Mouse (Mus musculus) CH12.LX (cell line): ENCODE measurements around the gene Zmat1. TPM values are rescaled to one million over a fixed set of nuclear protein-coding genes. Genes with fewer than 3 reads are reported as not detected.
"Not testable (repeated sequence)": the region's sequence is repeated elsewhere in the genome, so short reads cannot be mapped to it uniquely, and the experiment has no call there.

Experiments used
- DNase-seq: peaks from one replicate; pipeline ENCODE4 v3.0.0-alpha.2; 2013; ENCODE audit errors: extremely low read depth
- H3K27ac ChIP-seq: 2 replicates; pipeline ENCODE4 v1.5.1; 2012; ENCODE audit warnings: low read depth, mild to moderate bottlenecking, control low read depth, moderate library complexity; ENCODE audit not compliant: insufficient read depth
- H3K27me3 ChIP-seq: replicated peaks from 2 replicates; pipeline ENCODE3; 2012; ENCODE audit warnings: inconsistent platforms
- H3K36me3 ChIP-seq, 2 experiments: replicated peaks in 1 of 2; 2 replicates each; pipeline versions ENCODE3 to v1.6.1; 2012; ENCODE audit warnings: inconsistent platforms in 1 of 2, low read length in 1 of 2, mild to moderate bottlenecking in 1 of 2, mixed read lengths in 1 of 2, moderate library complexity in 1 of 2; ENCODE audit not compliant: control insufficient read depth in 1 of 2, insufficient read depth in 1 of 2
- H3K4me1 ChIP-seq, 2 experiments: 2 replicates each; pipeline ENCODE4 v1.6.1; 2012; ENCODE audit warnings: inconsistent platforms in 1 of 2, moderate library complexity in 1 of 2; ENCODE audit not compliant: insufficient read depth in 2 of 2, control insufficient read depth in 1 of 2
- H3K4me2 ChIP-seq: 2 replicates; pipeline ENCODE4 v1.6.1; 2012; ENCODE audit warnings: low read depth, mild to moderate bottlenecking, control low read depth; ENCODE audit not compliant: poor library complexity, insufficient read depth, severe bottlenecking
- H3K4me3 ChIP-seq, 3 experiments: fragments of 150-350 bp in 1 of 3; sonication (generic) in 1 of 3; replicated peaks in 1 of 3; 2 replicates each; pipeline versions ENCODE3 to v1.5.1; 2011 to 2012; ENCODE audit warnings: low read depth in 2 of 3, low read length in 2 of 3, mild to moderate bottlenecking in 2 of 3, moderate library complexity in 2 of 3, control low read depth in 1 of 3, improper control_type of control experiment in 1 of 3, inconsistent platforms in 1 of 3, mixed read lengths in 1 of 3; ENCODE audit not compliant: poor library complexity in 1 of 3
- H3K79me2 ChIP-seq: replicated peaks from 2 replicates; pipeline ENCODE4 v1.6.1; 2012; ENCODE audit warnings: mild to moderate bottlenecking, moderate library complexity; ENCODE audit not compliant: control insufficient read depth, poor library complexity, insufficient read depth, severe bottlenecking; ENCODE audit errors: extremely low read depth
- H3K9ac ChIP-seq: 2 replicates; pipeline ENCODE4 v1.6.1; 2012; ENCODE audit warnings: low read depth, mild to moderate bottlenecking, control low read depth, moderate library complexity; ENCODE audit not compliant: insufficient read depth
- H3K9me3 ChIP-seq: replicated peaks from 2 replicates; pipeline ENCODE3; 2012; ENCODE audit warnings: low read length, inconsistent platforms, mixed read lengths
- CHD1 ChIP-seq: IDR thresholded peaks from 2 replicates; pipeline ENCODE4 v1.6.1; 2012; ENCODE audit warnings: low read depth, low read length, improper control_type of control experiment, inconsistent platforms
- E2F4 ChIP-seq: IDR thresholded peaks from 2 replicates; pipeline ENCODE4 v1.6.1; 2011; ENCODE audit warnings: low read depth, low read length, improper control_type of control experiment; ENCODE audit not compliant: insufficient replicate concordance
- ELF1 ChIP-seq: IDR thresholded peaks from 2 replicates; pipeline ENCODE4 v1.6.1; 2014; ENCODE audit warnings: low read depth, mild to moderate bottlenecking, inconsistent platforms, low read length, improper control_type of control experiment
- JUN ChIP-seq: IDR thresholded peaks from 2 replicates; pipeline ENCODE4 v1.6.1; 2011; ENCODE audit warnings: low read depth, mild to moderate bottlenecking, low read length, improper control_type of control experiment, moderate library complexity; ENCODE audit not compliant: insufficient read depth
- JUND ChIP-seq: conservative IDR thresholded peaks from 2 replicates; pipeline ENCODE4 v1.6.1; 2011; ENCODE audit warnings: low read depth, low read length, improper control_type of control experiment
- MAFK ChIP-seq: IDR thresholded peaks from 2 replicates; pipeline ENCODE4 v1.6.1; 2011; ENCODE audit warnings: low read length, improper control_type of control experiment; ENCODE audit not compliant: insufficient replicate concordance
- MXI1 ChIP-seq: IDR thresholded peaks from 2 replicates; pipeline ENCODE4 v1.6.1; 2011; ENCODE audit warnings: mild to moderate bottlenecking, low read depth, low read length, improper control_type of control experiment
- MYC ChIP-seq: IDR thresholded peaks from 2 replicates; pipeline ENCODE4 v1.6.1; 2011; ENCODE audit warnings: low read depth, mild to moderate bottlenecking, improper control_type of control experiment, low read length
- NELFE ChIP-seq: IDR thresholded peaks from 2 replicates; pipeline ENCODE4 v1.6.1; 2011; ENCODE audit warnings: low read depth, low read length, improper control_type of control experiment
- POLR2A ChIP-seq: IDR thresholded peaks from 2 replicates; pipeline ENCODE4 v1.6.1; 2011; ENCODE audit warnings: low read depth, mild to moderate bottlenecking, improper control_type of control experiment, low read length
- POLR2AphosphoS2 ChIP-seq: IDR thresholded peaks from 2 replicates; pipeline ENCODE4 v1.6.1; 2011; ENCODE audit warnings: low read depth, low read length, improper control_type of control experiment
- RAD21 ChIP-seq: IDR thresholded peaks from 2 replicates; pipeline ENCODE4 v1.6.1; 2011; ENCODE audit warnings: low read depth, mild to moderate bottlenecking, low read length, improper control_type of control experiment, moderate library complexity
- SIN3A ChIP-seq: IDR thresholded peaks from 2 replicates; pipeline ENCODE4 v1.6.1; 2012; ENCODE audit warnings: low read length, improper control_type of control experiment, inconsistent platforms
- SMC3 ChIP-seq: IDR thresholded peaks from 2 replicates; pipeline ENCODE4 v1.6.1; 2011; ENCODE audit warnings: low read depth, low read length, improper control_type of control experiment
- TBP ChIP-seq: conservative IDR thresholded peaks from 2 replicates; pipeline ENCODE4 v1.6.1; 2011; ENCODE audit warnings: low read depth, low read length, improper control_type of control experiment
- ZNF384 ChIP-seq: IDR thresholded peaks from 2 replicates; pipeline ENCODE4 v1.6.1; 2012; ENCODE audit warnings: low read depth, low read length, improper control_type of control experiment, inconsistent platforms
- dilution Hi-C: fragments of 300-500 bp; cut with MboI; formaldehyde crosslinking; loops from 2 replicates; pipeline ENCODE4 v1.14.3; 2020; ENCODE audit warnings: low sequenced_read_pairs; ENCODE audit not compliant: extremely low pct_unique_long_range_greater_than_20kb, extremely low pct_ligation_motif_present
- in situ Hi-C: fragments of 300-500 bp; cut with MboI; formaldehyde crosslinking; loops from 3 replicates; pipeline ENCODE4 v1.14.3; 2019; ENCODE audit warnings: low sequenced_read_pairs, low pct_ligation_motif_present, low pct_unique_long_range_greater_than_20kb, mixed read lengths
- polyA plus RNA-seq: library from polyadenylated mRNA; unstranded; fragments of >175 nt; gene quantifications from 2 replicates; pipeline ENCODE4 v1.2.1, GENCODE M21; 2012; ENCODE audit warnings: low read depth; ENCODE audit not compliant: insufficient read length
- total RNA-seq, 2 experiments: library from RNA; depleted of rRNA; stranded (reverse); fragments of 300-350 nt in 1 of 2; fragments of >200 nt in 1 of 2; gene quantifications; 2 replicates each; pipeline ENCODE4 v1.2.3; 2012 to 2014

Zmat1 gene
- 0.68 and 0.80 TPM in 2 replicates for total RNA-seq (2012; rRNA removed)
- 0.93 and 1.00 TPM in 2 replicates for total RNA-seq (2014; rRNA removed)
- 4.1 and 4.5 TPM in 2 replicates for polyA plus RNA-seq

- Histone ChIP-seq H3K27me3 (no peaks in the 10 kb centered on the region), H3K27ac (peak within 1 kb of the TSS; percentile 86), H3K79me2 (no peaks in the 10 kb centered on the region), H3K4me1 (peaks cover 0 to 6% of the 10 kb centered on the region in 2 experiments; a peak in 1 of 4 replicates), H3K36me3 (peaks cover 0 to 2% of the 10 kb centered on the region in 2 experiments), H3K4me3 (peak within 1 kb of the TSS; percentile 49 to 76 (median 60))
- dilution Hi-C loops, result no loop called here
- in situ Hi-C loops, result no loop called here
- peak; percentile 91 for DNase-seq
- peak; percentile 74 for TF ChIP-seq POLR2A
- TF ChIP-seq JUND, result no peak
- TF ChIP-seq E2F4, result peak; percentile 13; the same call in 1 of the 2 replicates
- TF ChIP-seq TBP, result peak; percentile 43; the same call in 1 of the 2 replicates
- TF ChIP-seq JUN, result no peak
- peak; percentile 49; the same call in 1 of the 2 replicates for TF ChIP-seq NELFE
- TF ChIP-seq MXI1, result no peak
- TF ChIP-seq RAD21, result no peak
- TF ChIP-seq ELF1, result peak; percentile 73
- TF ChIP-seq MYC, result no peak
- no peak for TF ChIP-seq CHD1
- no peak for TF ChIP-seq SMC3
- no peak for TF ChIP-seq MAFK
- peak; percentile 86 for TF ChIP-seq ZNF384
- TF ChIP-seq POLR2AphosphoS2, result no peak
- TF ChIP-seq SIN3A, result 0 out of 2 replicates have a peak, but pooled peaks have one; percentile 44
- TF ChIP-seq, all 38 proteins: peak for 7
- no peaks in the 10 kb centered on the region for H3K9me3 ChIP-seq
- peak within 1 kb of the TSS; percentile 82 for H3K9ac ChIP-seq
- peak within 1 kb of the TSS; percentile 50 for H3K4me2 ChIP-seq
These were observed at the start of gene Zmat1 for GRCm38 (mm10) chrX:135008720-135009470. Zmat1 (minus strand) TSS chrX:135009209.

GRCm38 (mm10) chrX:135053939-135054338, 44.9 kb upstream of the Zmat1 start:
- DNase-seq, H3K79me2 ChIP-seq, H3K4me2 ChIP-seq, H3K9me3 ChIP-seq, H3K4me1 ChIP-seq, H3K36me3 ChIP-seq, H3K4me3 ChIP-seq, in situ Hi-C loops, H3K27me3 ChIP-seq, H3K9ac ChIP-seq, H3K27ac ChIP-seq, dilution Hi-C loops: not testable (repeated sequence)
